Mouse (Mus musculus) CH12.LX (cell line): ENCODE results near the gene Dpy30. TPM values are rescaled to one million over a fixed set of nuclear protein-coding genes. Genes with fewer than 3 reads are reported as not detected.

Experiments
- DNase-seq: peaks from one replicate; pipeline ENCODE4 v3.0.0-alpha.2; 2013; ENCODE audit errors: extremely low read depth
- H3K27ac ChIP-seq: 2 replicates; pipeline ENCODE4 v1.5.1; 2012; ENCODE audit warnings: low read depth, mild to moderate bottlenecking, control low read depth, moderate library complexity; ENCODE audit not compliant: insufficient read depth
- H3K27me3 ChIP-seq: replicated peaks from 2 replicates; pipeline ENCODE3; 2012; ENCODE audit warnings: inconsistent platforms
- H3K36me3 ChIP-seq, 2 experiments: replicated peaks in 1 of 2; 2 replicates each; pipeline versions ENCODE3 to v1.6.1; 2012; ENCODE audit warnings: inconsistent platforms in 1 of 2, low read length in 1 of 2, mild to moderate bottlenecking in 1 of 2, mixed read lengths in 1 of 2, moderate library complexity in 1 of 2; ENCODE audit not compliant: control insufficient read depth in 1 of 2, insufficient read depth in 1 of 2
- H3K4me1 ChIP-seq, 2 experiments: 2 replicates each; pipeline ENCODE4 v1.6.1; 2012; ENCODE audit warnings: inconsistent platforms in 1 of 2, moderate library complexity in 1 of 2; ENCODE audit not compliant: insufficient read depth in 2 of 2, control insufficient read depth in 1 of 2
- H3K4me2 ChIP-seq: 2 replicates; pipeline ENCODE4 v1.6.1; 2012; ENCODE audit warnings: low read depth, mild to moderate bottlenecking, control low read depth; ENCODE audit not compliant: poor library complexity, insufficient read depth, severe bottlenecking
- H3K4me3 ChIP-seq, 3 experiments: fragments of 150-350 bp in 1 of 3; sonication (generic) in 1 of 3; replicated peaks in 1 of 3; 2 replicates each; pipeline versions ENCODE3 to v1.5.1; 2011 to 2012; ENCODE audit warnings: low read depth in 2 of 3, low read length in 2 of 3, mild to moderate bottlenecking in 2 of 3, moderate library complexity in 2 of 3, control low read depth in 1 of 3, improper control_type of control experiment in 1 of 3, inconsistent platforms in 1 of 3, mixed read lengths in 1 of 3; ENCODE audit not compliant: poor library complexity in 1 of 3
- H3K79me2 ChIP-seq: replicated peaks from 2 replicates; pipeline ENCODE4 v1.6.1; 2012; ENCODE audit warnings: mild to moderate bottlenecking, moderate library complexity; ENCODE audit not compliant: control insufficient read depth, poor library complexity, insufficient read depth, severe bottlenecking; ENCODE audit errors: extremely low read depth
- H3K9ac ChIP-seq: 2 replicates; pipeline ENCODE4 v1.6.1; 2012; ENCODE audit warnings: low read depth, mild to moderate bottlenecking, control low read depth, moderate library complexity; ENCODE audit not compliant: insufficient read depth
- H3K9me3 ChIP-seq: replicated peaks from 2 replicates; pipeline ENCODE3; 2012; ENCODE audit warnings: low read length, inconsistent platforms, mixed read lengths
- CHD1 ChIP-seq: IDR thresholded peaks from 2 replicates; pipeline ENCODE4 v1.6.1; 2012; ENCODE audit warnings: low read depth, low read length, improper control_type of control experiment, inconsistent platforms
- CTCF ChIP-seq, 2 experiments: IDR thresholded peaks in 1 of 2; conservative IDR thresholded peaks in 1 of 2; 2 replicates each; pipeline ENCODE4 v1.5.1; 2011 to 2012; ENCODE audit warnings: low read depth in 2 of 2, low read length in 2 of 2, improper control_type of control experiment in 1 of 2, inconsistent platforms in 1 of 2, mild to moderate bottlenecking in 1 of 2, moderate library complexity in 1 of 2
- ELF1 ChIP-seq: IDR thresholded peaks from 2 replicates; pipeline ENCODE4 v1.6.1; 2014; ENCODE audit warnings: low read depth, mild to moderate bottlenecking, inconsistent platforms, low read length, improper control_type of control experiment
- IRF4 ChIP-seq: IDR thresholded peaks from 2 replicates; pipeline ENCODE4 v1.6.1; 2014; ENCODE audit warnings: low read depth, mild to moderate bottlenecking, inconsistent platforms, low read length, improper control_type of control experiment
- JUND ChIP-seq: conservative IDR thresholded peaks from 2 replicates; pipeline ENCODE4 v1.6.1; 2011; ENCODE audit warnings: low read depth, low read length, improper control_type of control experiment
- MAX ChIP-seq: IDR thresholded peaks from 2 replicates; pipeline ENCODE4 v1.6.1; 2011; ENCODE audit warnings: low read length, improper control_type of control experiment
- MAZ ChIP-seq: IDR thresholded peaks from 2 replicates; pipeline ENCODE4 v1.6.1; 2012; ENCODE audit warnings: low read depth, mild to moderate bottlenecking, inconsistent platforms, low read length, improper control_type of control experiment, moderate library complexity
- MXI1 ChIP-seq: IDR thresholded peaks from 2 replicates; pipeline ENCODE4 v1.6.1; 2011; ENCODE audit warnings: mild to moderate bottlenecking, low read depth, low read length, improper control_type of control experiment
- MYC ChIP-seq: IDR thresholded peaks from 2 replicates; pipeline ENCODE4 v1.6.1; 2011; ENCODE audit warnings: low read depth, mild to moderate bottlenecking, improper control_type of control experiment, low read length
- NELFE ChIP-seq: IDR thresholded peaks from 2 replicates; pipeline ENCODE4 v1.6.1; 2011; ENCODE audit warnings: low read depth, low read length, improper control_type of control experiment
- NRF1 ChIP-seq: IDR thresholded peaks from 2 replicates; pipeline ENCODE4 v1.6.1; 2014; ENCODE audit warnings: low read depth, mild to moderate bottlenecking, inconsistent platforms, low read length, improper control_type of control experiment, moderate library complexity
- SIN3A ChIP-seq: IDR thresholded peaks from 2 replicates; pipeline ENCODE4 v1.6.1; 2012; ENCODE audit warnings: low read length, improper control_type of control experiment, inconsistent platforms
- SMC3 ChIP-seq: IDR thresholded peaks from 2 replicates; pipeline ENCODE4 v1.6.1; 2011; ENCODE audit warnings: low read depth, low read length, improper control_type of control experiment
- TCF12 ChIP-seq: IDR thresholded peaks from 2 replicates; pipeline ENCODE4 v1.6.1; 2014; ENCODE audit warnings: low read depth, mild to moderate bottlenecking, inconsistent platforms, low read length, improper control_type of control experiment
- UBTF ChIP-seq: IDR thresholded peaks from 2 replicates; pipeline ENCODE4 v1.6.1; 2012; ENCODE audit warnings: low read depth, mild to moderate bottlenecking, inconsistent platforms, low read length, improper control_type of control experiment, moderate library complexity
- ZNF384 ChIP-seq: IDR thresholded peaks from 2 replicates; pipeline ENCODE4 v1.6.1; 2012; ENCODE audit warnings: low read depth, low read length, improper control_type of control experiment, inconsistent platforms
- dilution Hi-C: fragments of 300-500 bp; cut with MboI; formaldehyde crosslinking; loops from 2 replicates; pipeline ENCODE4 v1.14.3; 2020; ENCODE audit warnings: low sequenced_read_pairs; ENCODE audit not compliant: extremely low pct_unique_long_range_greater_than_20kb, extremely low pct_ligation_motif_present
- in situ Hi-C: fragments of 300-500 bp; cut with MboI; formaldehyde crosslinking; loops from 3 replicates; pipeline ENCODE4 v1.14.3; 2019; ENCODE audit warnings: low sequenced_read_pairs, low pct_ligation_motif_present, low pct_unique_long_range_greater_than_20kb, mixed read lengths
- polyA plus RNA-seq: library from polyadenylated mRNA; unstranded; fragments of >175 nt; gene quantifications from 2 replicates; pipeline ENCODE4 v1.2.1, GENCODE M21; 2012; ENCODE audit warnings: low read depth; ENCODE audit not compliant: insufficient read length
- total RNA-seq, 2 experiments: library from RNA; depleted of rRNA; stranded (reverse); fragments of 300-350 nt in 1 of 2; fragments of >200 nt in 1 of 2; gene quantifications; 2 replicates each; pipeline ENCODE4 v1.2.3; 2012 to 2014

Dpy30 gene
- total and polyA plus RNA-seq, 3 experiments: 66.7 to 244 (median 156) TPM

- H3K4me3 ChIP-seq: peak overlapping the region; percentile 81 to 90 (median 87)
- H3K9me3 ChIP-seq: no peaks in the 10 kb centered on the region
- dilution Hi-C loops (no loop called here), in situ Hi-C loops (no loop called here)
- H3K27me3 ChIP-seq: no peaks in the 10 kb centered on the region
- peak overlapping the region; percentile 95; the same call in 1 of the 2 replicates for H3K4me2 ChIP-seq
- H3K27ac ChIP-seq: peak overlapping the region; percentile 56
- H3K36me3 ChIP-seq: peaks cover 2 to 22% of the 10 kb centered on the region in 2 experiments
- H3K79me2 ChIP-seq: peaks cover 44% of the 10 kb centered on the region
- H3K9ac ChIP-seq: peak overlapping the region; percentile 98
- H3K4me1 ChIP-seq: peaks cover 3 to 34% of the 10 kb centered on the region in 2 experiments; a peak in 3 of 4 replicates
- no peak for TF ChIP-seq MAZ
- peak; percentile 66 for TF ChIP-seq TCF12
- TF ChIP-seq NELFE: peak; percentile 60; the same call in 1 of the 2 replicates
- no peak for TF ChIP-seq IRF4
- no peak for TF ChIP-seq JUND
- no peak for TF ChIP-seq CTCF (conservative IDR thresholded peaks at IDR 0.05 in 1 of 2, IDR thresholded peaks at IDR 0.05 in 1 of 2; ENCODE audit: low read depth in 2 of 2, low read length in 2 of 2)
- TF ChIP-seq MXI1: peak; percentile 41; the same call in 1 of the 2 replicates
- peak; percentile 74 for DNase-seq
Observed at GRCm38 (mm10) chr17:74294426-74295025, 29.2 kb downstream of the Dpy30 start.

- H3K27me3 ChIP-seq: no peaks in the 10 kb centered on the region
- peak overlapping the region; percentile 95 for H3K4me2 ChIP-seq
- peaks cover 5 to 20% of the 10 kb centered on the region in 2 experiments for H3K36me3 ChIP-seq
- dilution Hi-C loops: no loop called here
- H3K9me3 ChIP-seq: peaks cover 2% of the 10 kb centered on the region
- H3K4me3 ChIP-seq: peak overlapping the region; percentile 81 to 90 (median 87)
- H3K79me2 ChIP-seq: peaks cover 49% of the 10 kb centered on the region
- in situ Hi-C loops: no loop called here
- 0 out of 2 replicates have a peak, but pooled peaks have one; percentile 43 for TF ChIP-seq MYC
- no peak for TF ChIP-seq NRF1
- peak; percentile 29; the same call in 1 of the 2 replicates for TF ChIP-seq MAX
- TF ChIP-seq SIN3A: peak; percentile 61; the same call in 1 of the 2 replicates
- TF ChIP-seq MXI1: peak; percentile 60
- no peak for TF ChIP-seq UBTF
- no peak for TF ChIP-seq SMC3
- TF ChIP-seq ELF1: no peak
- peak; percentile 53 for TF ChIP-seq ZNF384
- peak; percentile 61; the same call in 1 of the 2 replicates for TF ChIP-seq CHD1
- DNase-seq: peak; percentile 37
- peaks cover 3 to 34% of the 10 kb centered on the region in 2 experiments; a peak in 3 of 4 replicates for H3K4me1 ChIP-seq
- peak overlapping the region; percentile 98 for H3K9ac ChIP-seq
- H3K27ac ChIP-seq: peak overlapping the region; percentile 56; the same call in 1 of the 2 replicates
Observed at GRCm38 (mm10) chr17:74293687-74294425, 29.9 kb downstream of the Dpy30 start.
